Mouse (Mus musculus) erythroblast, embryonic 14.5 days (primary cell): ENCODE measurements around the gene Amn1. TPM values are rescaled to one million over a fixed set of nuclear protein-coding genes. Genes with fewer than 3 reads are reported as not detected.

Experiments
- H3K27me3 ChIP-seq: 2 replicates; pipeline ENCODE4 v1.6.1; 2012; ENCODE audit warnings: inconsistent platforms; ENCODE audit not compliant: control insufficient read depth
- H3K36me3 ChIP-seq: 2 replicates; pipeline ENCODE4 v1.6.1; 2012; ENCODE audit warnings: mild to moderate bottlenecking, inconsistent platforms; ENCODE audit not compliant: control insufficient read depth
- H3K4me1 ChIP-seq: 2 replicates; pipeline ENCODE4 v1.6.1; 2012; ENCODE audit warnings: inconsistent platforms; ENCODE audit not compliant: control insufficient read depth
- H3K4me3 ChIP-seq: replicated peaks from 2 replicates; pipeline ENCODE3; 2012; ENCODE audit warnings: moderate library complexity, mild to moderate bottlenecking, inconsistent platforms
- H3K9me3 ChIP-seq: 2 replicates; pipeline ENCODE4 v1.6.1; 2012; ENCODE audit warnings: low read length, inconsistent platforms, mixed read lengths; ENCODE audit not compliant: control insufficient read depth
- GATA1 ChIP-seq: IDR thresholded peaks from 2 replicates; pipeline ENCODE4 v1.6.1; 2012; ENCODE audit warnings: low read length, inconsistent platforms, mixed read lengths
- TAL1 ChIP-seq: IDR thresholded peaks from 3 replicates; pipeline ENCODE4 v1.6.1; 2012; ENCODE audit warnings: low read length, inconsistent platforms, mixed read lengths
- polyA plus RNA-seq: library from polyadenylated mRNA; stranded (reverse); fragments of >175 nt; gene quantifications from 2 replicates; pipeline ENCODE4 v1.2.3, GENCODE M21; 2012

Gene Amn1
- polyA plus RNA-seq, 1 experiment, result 0.22 TPM

- no peaks in the 10 kb centered on the region for H3K9me3 ChIP-seq
- H3K4me1 ChIP-seq, result no peaks in the 10 kb centered on the region
- TF ChIP-seq GATA1 (no peak), TAL1 (no peak)
- no peaks in the 10 kb centered on the region for H3K27me3 ChIP-seq
- no peak overlapping the region for H3K4me3 ChIP-seq
- H3K36me3 ChIP-seq, result no peaks in the 10 kb centered on the region
Measured at GRCm38 (mm10) chr6:149126675-149127074, 61.8 kb downstream of the Amn1 start.

GRCm38 (mm10) chr6:149123042-149123441 is 65.5 kb downstream of the Amn1 start:
- Histone ChIP-seq H3K27me3 (no peaks in the 10 kb centered on the region), H3K4me1 (no peaks in the 10 kb centered on the region), H3K36me3 (no peaks in the 10 kb centered on the region), H3K4me3 (no peak overlapping the region), H3K9me3 (no peaks in the 10 kb centered on the region)
- TF ChIP-seq GATA1, result no peak
- TF ChIP-seq TAL1, result no peak

GRCm38 (mm10) chr6:149119853-149120252 is 68.7 kb downstream of the Amn1 start:
- Histone ChIP-seq H3K9me3 (no peaks in the 10 kb centered on the region), H3K36me3 (no peaks in the 10 kb centered on the region)

GRCm38 (mm10) chr6:149118935-149119334 is 69.6 kb downstream of the Amn1 start:
- Histone ChIP-seq H3K36me3 (no peaks in the 10 kb centered on the region), H3K4me1 (no peaks in the 10 kb centered on the region), H3K9me3 (no peaks in the 10 kb centered on the region), H3K4me3 (no peak overlapping the region), H3K27me3 (no peaks in the 10 kb centered on the region)
- no peak for TF ChIP-seq TAL1
- TF ChIP-seq GATA1, result no peak

More at GRCm38 (mm10) chr6:149119853-149120252, 68.7 kb downstream of the Amn1 start:
- TF ChIP-seq TAL1 (no peak), GATA1 (no peak)
- no peaks in the 10 kb centered on the region for H3K4me1 ChIP-seq
- no peak overlapping the region for H3K4me3 ChIP-seq
- no peaks in the 10 kb centered on the region for H3K27me3 ChIP-seq

- H3K27me3 ChIP-seq, result no peaks in the 10 kb centered on the region
- H3K36me3 ChIP-seq, result no peaks in the 10 kb centered on the region
- no peaks in the 10 kb centered on the region for H3K9me3 ChIP-seq
- TF ChIP-seq TAL1, result no peak
- TF ChIP-seq GATA1, result no peak
- H3K4me3 ChIP-seq, result no peak overlapping the region
- H3K4me1 ChIP-seq, result no peaks in the 10 kb centered on the region
Measured at GRCm38 (mm10) chr6:149116992-149117391, 71.5 kb downstream of the Amn1 start.

- Histone ChIP-seq H3K36me3 (no peaks in the 10 kb centered on the region), H3K4me3 (no peak overlapping the region), H3K4me1 (no peaks in the 10 kb centered on the region), H3K9me3 (no peaks in the 10 kb centered on the region), H3K27me3 (peaks cover 6% of the 10 kb centered on the region; the same call in 1 of the 2 replicates)
- TF ChIP-seq GATA1 (no peak), TAL1 (no peak)
Measured at GRCm38 (mm10) chr6:149108909-149109308, 79.6 kb downstream of the Amn1 start.

- Histone ChIP-seq H3K4me1 (no peaks in the 10 kb centered on the region), H3K4me3 (no peak overlapping the region), H3K27me3 (peaks cover 17% of the 10 kb centered on the region), H3K36me3 (no peaks in the 10 kb centered on the region), H3K9me3 (no peaks in the 10 kb centered on the region)
- TF ChIP-seq TAL1, result no peak
- TF ChIP-seq GATA1, result no peak
Measured at GRCm38 (mm10) chr6:149107615-149108014, 80.9 kb downstream of the Amn1 start.

Other genes starting within 250 kb of the Amn1 start
- gene Sinhcaf, start 242.2 kb downstream of the Amn1 start, polyA plus RNA-seq, result 0.11 and 0.23 TPM in 2 replicates
- gene Dennd5b, start 87.0 kb downstream of the Amn1 start, polyA plus RNA-seq, result 0.01 TPM in 1 of 2 replicates, not detected in the other
- not detected in 2 replicates for gene Gm10203, start 58.5 kb downstream of the Amn1 start, polyA plus RNA-seq
- 0.11 and 0.18 TPM in 2 replicates for gene Etfbkmt, start 48.9 kb downstream of the Amn1 start, polyA plus RNA-seq
- gene Resf1, start 120.7 kb upstream of the Amn1 start, polyA plus RNA-seq, result 0.14 and 0.28 TPM in 2 replicates
- gene Bicd1, start 220.2 kb upstream of the Amn1 start, polyA plus RNA-seq, result not detected in 2 replicates